Mouse (Mus musculus) regulatory T cell (primary cell): ENCODE results near the gene Suz12.
"Not testable (repeated sequence)": the region's sequence is repeated elsewhere in the genome, so short reads cannot be mapped to it uniquely, and the experiment has no call there.

Experiments
- in situ Hi-C: fragments of 300-600 bp; cut with MboI, MseI; formaldehyde crosslinking; loops from one replicate; pipeline ENCODE4 v1.15.1; 2025; ENCODE audit warnings: high pct_unique_total_duplicates

The Suz12 gene

GRCm38 (mm10) chr11:79992035-79992591 is 793 bp upstream of the Suz12 start:
- in situ Hi-C loops: no loop called here

GRCm38 (mm10) chr11:79993356-79994270 is 707 bp downstream of the Suz12 start:
- in situ Hi-C loops: no loop called here

GRCm38 (mm10) chr11:79994271-79994988 is 1.5 kb downstream of the Suz12 start:
- in situ Hi-C loops: no loop called here

- in situ Hi-C loops: loop anchor here (25.0 kb wide), 1 partner anchor 1779 kb away; the partner anchor contains the start of genes Sdf2 and Supt6
Measured at GRCm38 (mm10) chr11:80016533-80016932, 23.6 kb downstream of the Suz12 start.

- in situ Hi-C loops: loop anchor here (5.0 to 25.0 kb wide), 3 partner anchors 78 to 1782 kb away; partner anchors contain the start of genes Sdf2 and Supt6
Measured at GRCm38 (mm10) chr11:80019792-80020191, 26.9 kb downstream of the Suz12 start.

- in situ Hi-C loops: loop anchor here (5.0 to 25.0 kb wide), 3 partner anchors 76 to 1784 kb away; partner anchors contain the start of genes Sdf2 and Supt6
Measured at GRCm38 (mm10) chr11:80021306-80021705, 28.4 kb downstream of the Suz12 start.

GRCm38 (mm10) chr11:80037495-80037894 is 44.6 kb downstream of the Suz12 start:
- in situ Hi-C loops: loop anchor here (10.0 kb wide), 1 partner anchor 87 kb away; no protein-coding TSS in a partner anchor

- in situ Hi-C loops: loop anchor here (5.0 kb wide), 1 partner anchor 209 kb away; no protein-coding TSS in a partner anchor
Measured at GRCm38 (mm10) chr11:80042615-80043418, 49.9 kb downstream of the Suz12 start.

- in situ Hi-C loops: loop anchor here (5.0 kb wide), 1 partner anchor 209 kb away; no protein-coding TSS in a partner anchor
Measured at GRCm38 (mm10) chr11:80043419-80043817, 50.5 kb downstream of the Suz12 start.

- in situ Hi-C loops: no loop called here
Measured at GRCm38 (mm10) chr11:80046856-80047255, 54.0 kb downstream of the Suz12 start.

GRCm38 (mm10) chr11:80050088-80050487 is 57.2 kb downstream of the Suz12 start:
- in situ Hi-C loops: no loop called here

GRCm38 (mm10) chr11:80052456-80052855 is 59.5 kb downstream of the Suz12 start:
- in situ Hi-C loops: no loop called here

- in situ Hi-C loops: no loop called here
Measured at GRCm38 (mm10) chr11:80053171-80053570, 60.3 kb downstream of the Suz12 start.

- in situ Hi-C loops: no loop called here
Measured at GRCm38 (mm10) chr11:80054659-80055058, 61.8 kb downstream of the Suz12 start.

GRCm38 (mm10) chr11:80056141-80056540 is 63.2 kb downstream of the Suz12 start:
- in situ Hi-C loops: no loop called here

GRCm38 (mm10) chr11:80062159-80062558 is 69.3 kb downstream of the Suz12 start:
- in situ Hi-C loops: no loop called here

GRCm38 (mm10) chr11:80066373-80066772 is 73.5 kb downstream of the Suz12 start:
- in situ Hi-C loops: not testable (repeated sequence)

GRCm38 (mm10) chr11:80067558-80067957 is 74.7 kb downstream of the Suz12 start:
- in situ Hi-C loops: no loop called here

GRCm38 (mm10) chr11:80069815-80070214 is 76.9 kb downstream of the Suz12 start:
- in situ Hi-C loops: no loop called here

GRCm38 (mm10) chr11:80071039-80071438 is 78.1 kb downstream of the Suz12 start:
- in situ Hi-C loops: no loop called here

GRCm38 (mm10) chr11:80072365-80072764 is 79.5 kb downstream of the Suz12 start:
- in situ Hi-C loops: no loop called here
